Mouse (Mus musculus) forebrain, embryonic 16.5 days (tissue): ENCODE results near the gene Ugt1a10. TPM values are rescaled to one million over a fixed set of nuclear protein-coding genes. Genes with fewer than 3 reads are reported as not detected.
"Not testable (repeated sequence)": the region's sequence is repeated elsewhere in the genome, so short reads cannot be mapped to it uniquely, and the experiment has no call there.

Source experiments
- ATAC-seq: fragments of 200-750 bp; cut with Nextera tagmentation; 2 replicates; pipeline ENCODE4 v1.8.0; 2017; ENCODE audit warnings: mild to moderate bottlenecking, moderate library complexity
- H3K27ac ChIP-seq: fragments of 300-500 bp; sonication (generic); 2 replicates; pipeline ENCODE4 v1.5.1; 2014; ENCODE audit warnings: low read length, control low read depth
- H3K27me3 ChIP-seq: fragments of 300-500 bp; sonication (generic); replicated peaks from 2 replicates; pipeline ENCODE4 v1.6.1; 2014; ENCODE audit warnings: low read length; ENCODE audit not compliant: control insufficient read depth, insufficient read depth
- H3K36me3 ChIP-seq: fragments of 300-500 bp; sonication (generic); 2 replicates; pipeline ENCODE4 v1.6.1; 2014; ENCODE audit not compliant: control insufficient read depth, insufficient read depth
- H3K4me1 ChIP-seq: fragments of 300-500 bp; sonication (generic); replicated peaks from 2 replicates; pipeline ENCODE4 v1.6.1; 2014; ENCODE audit warnings: low read length; ENCODE audit not compliant: control insufficient read depth, insufficient read depth
- H3K4me2 ChIP-seq: fragments of 300-500 bp; sonication (generic); 2 replicates; pipeline ENCODE4 v1.6.1; 2014; ENCODE audit warnings: mild to moderate bottlenecking, low read length, control low read depth
- H3K4me3 ChIP-seq: fragments of 300-500 bp; sonication (generic); replicated peaks from 2 replicates; pipeline ENCODE4 v1.5.1; 2014; ENCODE audit warnings: mild to moderate bottlenecking, low read length, control low read depth
- H3K9ac ChIP-seq: fragments of 300-500 bp; sonication (generic); replicated peaks from 2 replicates; pipeline ENCODE4 v1.6.1; 2014; ENCODE audit warnings: low read depth, low read length, control low read depth
- H3K9me3 ChIP-seq: fragments of 300-500 bp; sonication (generic); 2 replicates; pipeline ENCODE4 v1.6.1; 2016; ENCODE audit warnings: low read length; ENCODE audit not compliant: control insufficient read depth
- WGBS: fragments of 180-500 bp; shearing (Covaris S2); extraction: QIAGEN DNeasy Blood & Tissue Kit; methylation state at CpG from one replicate; pipeline ENCODE4 v1.1.7; 2014; 5-methylcytosine and 5-hydroxymethylcytosine counted together
- polyA plus RNA-seq: library from polyadenylated mRNA; unstranded; fragments of >200 nt; fragmentation: Nextera tagmentation; extraction: Ambion mirVana; gene quantifications from 2 replicates; pipeline ENCODE4 v1.2.1, GENCODE M21; 2015

Gene Ugt1a10
- polyA plus RNA-seq, 1 experiment from 2014 or later: not detected

DNA sequence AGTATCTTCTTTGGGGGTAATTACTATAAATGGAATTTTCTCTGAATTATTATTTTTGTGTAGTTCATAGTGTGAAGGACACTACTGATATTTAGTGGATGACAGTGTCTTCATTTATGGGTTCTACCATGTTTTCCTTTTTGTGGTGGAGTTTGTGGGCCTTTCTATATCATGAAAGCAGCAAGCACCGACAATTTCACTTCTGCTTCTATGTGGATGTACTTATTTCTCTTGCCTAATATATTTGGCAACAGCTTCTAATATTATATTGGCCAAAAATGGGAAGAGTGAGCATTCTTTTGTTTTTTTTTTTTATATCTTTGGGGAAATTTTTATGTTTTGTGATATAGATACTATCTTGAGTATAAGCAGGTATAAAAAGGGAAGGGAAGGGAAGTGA lies 26.5 kb downstream of the Ugt1a10 start:
- no peaks in the 10 kb centered on the region for H3K9me3 ChIP-seq
- 98% methylated on average over 1 of the region's 1 CpGs for WGBS
- ATAC-seq: no peak
- no peak overlapping the region for H3K4me2 ChIP-seq
- H3K36me3 ChIP-seq: no peaks in the 10 kb centered on the region
- no peak overlapping the region for H3K27ac ChIP-seq
- H3K9ac ChIP-seq: no peak overlapping the region
- H3K4me3 ChIP-seq: no peak overlapping the region
- H3K4me1 ChIP-seq: no peaks in the 10 kb centered on the region
- H3K27me3 ChIP-seq: no peaks in the 10 kb centered on the region

GRCm38 (mm10) chr1:88086125-88086524 lies 30.9 kb downstream of the Ugt1a10 start:
- H3K9me3 ChIP-seq: no peaks in the 10 kb centered on the region
- no peak overlapping the region for H3K9ac ChIP-seq
- ATAC-seq: no peak
- H3K4me1 ChIP-seq: no peaks in the 10 kb centered on the region
- H3K36me3 ChIP-seq: no peaks in the 10 kb centered on the region
- no peak overlapping the region for H3K4me3 ChIP-seq
- no peaks in the 10 kb centered on the region for H3K27me3 ChIP-seq
- 66% methylated on average over 1 of the region's 1 CpGs for WGBS
- H3K4me2 ChIP-seq: no peak overlapping the region
- no peak overlapping the region for H3K27ac ChIP-seq

- Histone ChIP-seq H3K27me3 (no peaks in the 10 kb centered on the region), H3K4me3 (no peak within 1 kb of the TSS), H3K27ac (no peak within 1 kb of the TSS), H3K36me3 (no peaks in the 10 kb centered on the region), H3K9me3 (no peaks in the 10 kb centered on the region), H3K4me1 (no peaks in the 10 kb centered on the region), H3K4me2 (no peak within 1 kb of the TSS), H3K9ac (no peak within 1 kb of the TSS)
- 73% methylated on average over 3 of the region's 3 CpGs for WGBS
- no peak for ATAC-seq
Measured at GRCm38 (mm10) chr1:88087513-88087912, 32.3 kb downstream of the Ugt1a10 start, which contains the start of gene Ugt1a8. Gene Ugt1a8 (plus strand): TSS chr1:88087813.

GRCm38 (mm10) chr1:88092341-88092740 lies 37.2 kb downstream of the Ugt1a10 start:
- H3K36me3 ChIP-seq: no peaks in the 10 kb centered on the region
- H3K4me2 ChIP-seq: no peak overlapping the region
- H3K4me3 ChIP-seq: no peak overlapping the region
- H3K27me3 ChIP-seq: no peaks in the 10 kb centered on the region
- H3K9ac ChIP-seq: no peak overlapping the region
- H3K9me3 ChIP-seq: no peaks in the 10 kb centered on the region
- no peak for ATAC-seq
- no peaks in the 10 kb centered on the region for H3K4me1 ChIP-seq
- H3K27ac ChIP-seq: no peak overlapping the region

DNA sequence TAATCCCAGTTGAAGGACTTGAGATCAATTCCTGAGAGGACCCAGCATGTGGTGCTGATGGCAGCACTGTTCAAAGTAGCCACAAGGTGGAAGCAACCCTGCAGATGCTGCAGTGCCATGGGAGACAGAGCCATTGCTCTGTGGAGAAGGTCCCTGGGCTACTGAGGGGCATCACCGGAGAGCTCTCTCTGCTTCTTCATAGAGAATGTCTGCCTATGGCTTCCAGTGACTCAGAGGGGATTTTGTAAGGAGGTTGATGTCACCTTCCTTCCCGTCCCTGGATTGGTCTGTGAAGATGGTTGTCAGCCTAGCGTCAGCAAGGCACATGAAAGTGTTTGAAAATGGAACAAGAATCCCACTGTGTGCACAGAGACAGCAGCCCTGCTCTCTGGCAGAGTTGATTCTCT lies 39.1 kb downstream of the Ugt1a10 start:
- 75% methylated on average over 3 of the region's 3 CpGs for WGBS
- ATAC-seq, H3K9me3 ChIP-seq, H3K4me3 ChIP-seq, H3K9ac ChIP-seq, H3K36me3 ChIP-seq, H3K27me3 ChIP-seq, H3K4me1 ChIP-seq, H3K27ac ChIP-seq, H3K4me2 ChIP-seq: not testable (repeated sequence)

- H3K27me3 ChIP-seq: no peaks in the 10 kb centered on the region
- H3K9me3 ChIP-seq: no peaks in the 10 kb centered on the region
- H3K4me1 ChIP-seq: no peaks in the 10 kb centered on the region
- H3K36me3 ChIP-seq: no peaks in the 10 kb centered on the region
- H3K4me3 ChIP-seq: no peak within 1 kb of the TSS
- no peak within 1 kb of the TSS for H3K9ac ChIP-seq
- ATAC-seq: no peak
- H3K27ac ChIP-seq: no peak within 1 kb of the TSS
- WGBS: 65% methylated on average over 10 of the region's 10 CpGs
- no peak within 1 kb of the TSS for H3K4me2 ChIP-seq
Measured at GRCm38 (mm10) chr1:88094941-88095492, 39.8 kb downstream of the Ugt1a10 start, which contains the start of gene Ugt1a7c. Gene Ugt1a7c (plus strand): TSS chr1:88095062.

- H3K4me1 ChIP-seq, H3K4me3 ChIP-seq, ATAC-seq, H3K4me2 ChIP-seq, H3K36me3 ChIP-seq, H3K27ac ChIP-seq, H3K27me3 ChIP-seq, H3K9ac ChIP-seq, H3K9me3 ChIP-seq: not testable (repeated sequence)
- 88% methylated on average over 3 of the region's 3 CpGs for WGBS
Measured at GRCm38 (mm10) chr1:88098546-88098945, 43.4 kb downstream of the Ugt1a10 start.

- H3K9ac ChIP-seq, H3K27ac ChIP-seq, H3K4me2 ChIP-seq, H3K27me3 ChIP-seq, H3K4me3 ChIP-seq, H3K4me1 ChIP-seq, ATAC-seq, H3K36me3 ChIP-seq, H3K9me3 ChIP-seq: not testable (repeated sequence)
- 78% methylated on average over 2 of the region's 2 CpGs for WGBS
Measured at GRCm38 (mm10) chr1:88099691-88100090, 44.5 kb downstream of the Ugt1a10 start.

DNA sequence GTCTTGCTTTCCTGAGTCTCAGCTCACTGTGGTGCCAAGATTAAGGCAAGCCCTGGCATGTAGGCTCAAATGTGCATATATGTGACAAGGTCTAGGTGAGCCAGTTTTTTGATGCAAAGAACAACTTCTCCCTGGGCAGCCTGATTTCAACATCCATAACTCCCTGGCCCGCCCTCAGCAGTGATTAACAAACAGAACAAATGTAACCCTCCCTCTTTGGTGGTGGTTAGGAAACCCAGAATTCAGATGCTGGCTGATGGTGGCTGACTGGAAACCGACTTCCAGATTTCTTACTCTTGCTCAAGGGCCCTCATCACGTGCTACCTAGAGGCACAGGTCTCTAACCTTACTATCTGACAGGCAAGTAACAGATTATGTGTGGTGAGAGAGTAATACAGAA lies 47.8 kb downstream of the Ugt1a10 start, which contains the start of gene Ugt1a6b:
Gene Ugt1a6b (plus strand): TSS at position 234 of the 400 bp plus-strand sequence.
- 81% methylated on average over 3 of the region's 3 CpGs for WGBS
- not testable (repeated sequence) for H3K27ac ChIP-seq, H3K4me1 ChIP-seq, H3K9me3 ChIP-seq, H3K36me3 ChIP-seq, ATAC-seq, H3K27me3 ChIP-seq, H3K4me3 ChIP-seq, H3K4me2 ChIP-seq, H3K9ac ChIP-seq
